Mouse (Mus musculus) heart, adult 2 months (tissue): ENCODE measurements around the gene Gpatch11. TPM values are rescaled to one million over a fixed set of nuclear protein-coding genes. Genes with fewer than 3 reads are reported as not detected.

ENCODE experiments used
- DNase-seq, 2 experiments: peaks; one replicate each; pipeline ENCODE4 v3.0.0; 2021
- H3K27ac ChIP-seq: fragments of 200-600 bp; 2 replicates; pipeline ENCODE4 v1.8.1; 2022
- H3K27me3 ChIP-seq: fragments of 200-500 bp; 2 replicates; pipeline ENCODE4 v1.6.1; 2012; ENCODE audit warnings: mild to moderate bottlenecking, low read length, inconsistent platforms, mixed read lengths; ENCODE audit not compliant: control insufficient read depth, insufficient read depth
- H3K36me3 ChIP-seq: fragments of 200-500 bp; 2 replicates; pipeline ENCODE4 v1.6.1; 2012; ENCODE audit warnings: low read length, inconsistent platforms; ENCODE audit not compliant: control insufficient read depth, insufficient read depth
- H3K4me1 ChIP-seq: fragments of 200-500 bp; 2 replicates; pipeline ENCODE4 v1.6.1; 2011; ENCODE audit warnings: low read length; ENCODE audit not compliant: control insufficient read depth, insufficient read depth
- H3K4me3 ChIP-seq: fragments of 200-600 bp; 2 replicates; pipeline ENCODE4 v1.8.1; 2022
- H3K79me2 ChIP-seq: fragments of 200-500 bp; replicated peaks from 2 replicates; pipeline ENCODE4 v1.6.1; 2012; ENCODE audit warnings: mild to moderate bottlenecking, inconsistent platforms, low read length, moderate library complexity, mixed read lengths; ENCODE audit not compliant: control insufficient read depth, insufficient read depth
- H3K9ac ChIP-seq: fragments of 200-500 bp; 2 replicates; pipeline ENCODE4 v1.6.1; 2012; ENCODE audit warnings: low read depth, mild to moderate bottlenecking, control low read depth, inconsistent platforms, low read length, mixed read lengths
- CTCF ChIP-seq: fragments of 200-600 bp; IDR thresholded peaks from 2 replicates; pipeline ENCODE4 v1.8.1; 2022; ENCODE audit warnings: antibody characterized with exemption, mild to moderate bottlenecking, moderate library complexity
- EP300 ChIP-seq: fragments of 200-500 bp; IDR thresholded peaks from 2 replicates; pipeline ENCODE4 v1.6.1; 2011; ENCODE audit warnings: low read depth, low read length, control low read depth; ENCODE audit not compliant: insufficient read depth
- POLR2A ChIP-seq: fragments of 200-500 bp; IDR thresholded peaks from 2 replicates; pipeline ENCODE4 v1.6.1; 2011; ENCODE audit warnings: mild to moderate bottlenecking, low read depth, low read length, control low read depth; ENCODE audit not compliant: insufficient read depth
- WGBS: fragments of 180-500 bp; shearing (Covaris S2); methylation state at CpG from one replicate; pipeline ENCODE4 v1.1.7; 2018; 5-methylcytosine and 5-hydroxymethylcytosine counted together
- intact Hi-C: fragments of 180-260 bp; cut with DNase I; formaldehyde crosslinking; loops from one replicate; pipeline ENCODE4 v1.15.1; 2025
- polyA plus RNA-seq: library from polyadenylated mRNA; depleted of rRNA; stranded (reverse); fragments of >200 nt; gene quantifications from 2 replicates; pipeline ENCODE4 v1.2.3, GENCODE M21; 2012
- total RNA-seq, 2 experiments: library from RNA; stranded (reverse); gene quantifications; 2 replicates each; pipeline ENCODE4 v1.2.3; 2021

The Gpatch11 gene
- total and polyA plus RNA-seq, 3 experiments: 11.6 to 26.9 (median 26.4) TPM

DNA sequence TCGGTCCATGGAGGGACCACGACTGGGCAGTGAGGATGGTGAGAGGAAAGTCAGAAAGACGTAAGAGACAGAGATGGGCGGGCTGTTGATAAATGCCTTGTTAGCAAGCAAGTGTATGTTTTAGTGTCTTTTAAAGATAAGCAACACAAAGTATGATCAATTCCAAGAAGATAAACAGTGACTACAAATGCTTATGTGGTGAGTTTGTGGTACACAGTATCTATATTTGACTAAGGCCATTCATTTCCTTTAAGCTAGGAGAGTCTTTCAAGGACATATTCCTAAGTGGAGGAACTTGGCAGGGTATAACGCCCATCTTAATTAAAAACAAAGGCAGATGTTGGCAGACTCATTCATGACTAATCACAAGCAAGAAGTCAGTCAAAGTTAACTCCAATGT, 41.0 kb upstream of the Gpatch11 start:
- TF ChIP-seq POLR2A (no peak), EP300 (no peak), CTCF (no peak)
- Histone ChIP-seq H3K4me1 (peaks cover 6% of the 10 kb centered on the region), H3K27me3 (no peaks in the 10 kb centered on the region), H3K9ac (no peak overlapping the region), H3K79me2 (no peaks in the 10 kb centered on the region; the same call in 1 of the 2 replicates), H3K36me3 (peaks cover 23% of the 10 kb centered on the region), H3K27ac (peak overlapping the region; percentile 9; the same call in 1 of the 2 replicates), H3K4me3 (no peak overlapping the region)
- 55% methylated on average over 5 of the region's 5 CpGs for WGBS
- intact Hi-C loops: no loop called here
- no peak for DNase-seq

GRCm38 (mm10) chr17:78797222-78797621, 38.1 kb upstream of the Gpatch11 start:
- 90% methylated on average over 1 of the region's 1 CpGs for WGBS
- H3K27ac ChIP-seq: no peak overlapping the region
- peaks cover 12% of the 10 kb centered on the region for H3K36me3 ChIP-seq
- DNase-seq: no peak
- no peaks in the 10 kb centered on the region; the same call in 1 of the 2 replicates for H3K79me2 ChIP-seq
- intact Hi-C loops: no loop called here
- peaks cover 2% of the 10 kb centered on the region for H3K4me1 ChIP-seq
- no peaks in the 10 kb centered on the region for H3K27me3 ChIP-seq
- H3K4me3 ChIP-seq: no peak overlapping the region
- no peak overlapping the region for H3K9ac ChIP-seq
- TF ChIP-seq CTCF: no peak
- no peak for TF ChIP-seq POLR2A
- no peak for TF ChIP-seq EP300

DNA sequence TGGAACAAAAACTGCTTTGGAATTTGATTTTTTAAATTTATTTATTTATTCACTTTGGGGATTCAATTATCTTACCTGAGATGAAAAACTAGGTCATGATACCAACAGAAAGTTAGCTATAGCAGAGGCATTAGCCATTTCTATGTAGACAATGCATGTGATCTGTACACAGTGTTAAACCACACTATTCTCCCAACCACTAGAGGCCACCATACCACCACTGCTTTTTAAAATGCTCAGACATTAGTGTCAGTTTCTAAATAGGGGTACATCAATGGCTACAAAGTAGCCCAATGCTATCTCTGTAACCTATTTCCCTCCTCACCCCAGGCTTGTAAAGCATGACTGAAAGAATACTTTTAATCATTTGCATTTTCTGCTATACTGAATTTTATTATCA, 26.3 kb upstream of the Gpatch11 start:
- Histone ChIP-seq H3K79me2 (no peaks in the 10 kb centered on the region), H3K27ac (no peak overlapping the region), H3K9ac (no peak overlapping the region), H3K36me3 (no peaks in the 10 kb centered on the region; the same call in 1 of the 2 replicates), H3K4me3 (no peak overlapping the region), H3K27me3 (no peaks in the 10 kb centered on the region), H3K4me1 (no peaks in the 10 kb centered on the region)
- no peak for DNase-seq
- peak; percentile 66 for TF ChIP-seq CTCF
- no peak for TF ChIP-seq EP300
- no peak for TF ChIP-seq POLR2A
- intact Hi-C loops: no loop called here

GRCm38 (mm10) chr17:78809582-78809981, 25.8 kb upstream of the Gpatch11 start:
- Histone ChIP-seq H3K9ac (no peak overlapping the region), H3K4me3 (no peak overlapping the region), H3K4me1 (no peaks in the 10 kb centered on the region), H3K27me3 (no peaks in the 10 kb centered on the region), H3K36me3 (no peaks in the 10 kb centered on the region; the same call in 1 of the 2 replicates), H3K79me2 (no peaks in the 10 kb centered on the region), H3K27ac (no peak overlapping the region)
- TF ChIP-seq POLR2A (no peak), CTCF (no peak), EP300 (no peak)
- WGBS: 92% methylated on average over 3 of the region's 3 CpGs
- intact Hi-C loops: no loop called here
- DNase-seq: no peak

DNA sequence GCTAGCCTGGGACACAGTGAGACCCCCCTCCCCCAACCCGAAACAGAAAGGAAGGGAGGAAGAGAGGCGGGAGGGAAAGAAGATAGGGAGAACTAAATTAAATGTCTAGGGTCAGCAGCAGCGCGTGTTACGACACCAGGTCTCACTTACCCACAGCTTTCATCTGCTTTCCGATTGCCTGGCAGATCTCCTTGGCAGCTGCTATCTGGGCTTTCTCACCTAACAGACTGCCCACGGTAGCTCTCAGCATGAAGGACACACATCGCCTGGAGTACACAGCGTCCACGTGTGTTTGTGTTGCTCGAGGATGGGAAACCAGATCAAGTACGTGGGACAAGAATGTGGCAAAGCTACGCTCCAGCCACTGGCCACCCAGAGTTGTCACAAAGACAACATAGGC, 11.0 kb upstream of the Gpatch11 start:
- H3K36me3 ChIP-seq: peaks cover 2% of the 10 kb centered on the region; the same call in 1 of the 2 replicates
- H3K4me1 ChIP-seq: no peaks in the 10 kb centered on the region
- H3K79me2 ChIP-seq: no peaks in the 10 kb centered on the region
- no peaks in the 10 kb centered on the region for H3K27me3 ChIP-seq
- H3K4me3 ChIP-seq: no peak overlapping the region
- no peak overlapping the region for H3K27ac ChIP-seq
- DNase-seq: no peak
- TF ChIP-seq POLR2A: no peak
- no peak for TF ChIP-seq EP300
- no peak for TF ChIP-seq CTCF
- intact Hi-C loops: no loop called here
- 65% methylated on average over 13 of the region's 13 CpGs for WGBS
- H3K9ac ChIP-seq: no peak overlapping the region

- DNase-seq: no peak
- Histone ChIP-seq H3K9ac (peak overlapping the region; percentile 85), H3K4me1 (0 out of 2 replicates have a peak, but pooled peaks cover 2% of the 10 kb centered on the region), H3K36me3 (no peaks in the 10 kb centered on the region), H3K27me3 (no peaks in the 10 kb centered on the region), H3K4me3 (peak overlapping the region; percentile 97), H3K79me2 (no peaks in the 10 kb centered on the region), H3K27ac (peak overlapping the region; percentile 88)
- WGBS: 20% methylated on average over 2 of the region's 2 CpGs
- intact Hi-C loops: loop anchor here (5.0 kb wide), 1 partner anchor 101 kb away; the partner anchor contains the start of genes Cebpz and Ndufaf7
- TF ChIP-seq EP300 (no peak), POLR2A (no peak), CTCF (peak; percentile 29)
Observed at GRCm38 (mm10) chr17:78836056-78836455, 689 bp downstream of the Gpatch11 start.
